Mouse (Mus musculus) liver, embryonic 16.5 days (tissue): ENCODE data around the gene Babam2. TPM values are rescaled to one million over a fixed set of nuclear protein-coding genes. Genes with fewer than 3 reads are reported as not detected.

ENCODE experiments used
- ATAC-seq: fragments of 200-750 bp; cut with Nextera tagmentation; 2 replicates; pipeline ENCODE4 v1.8.0; 2017; ENCODE audit warnings: low read depth, mild to moderate bottlenecking, moderate number of reproducible peaks, moderate library complexity
- H3K27ac ChIP-seq: fragments of 300-500 bp; sonication (generic); 2 replicates; pipeline ENCODE4 v1.5.1; 2014; ENCODE audit warnings: mild to moderate bottlenecking, low read length
- H3K27me3 ChIP-seq: fragments of 300-500 bp; sonication (generic); 2 replicates; pipeline ENCODE4 v1.6.1; 2014; ENCODE audit warnings: low read depth, low read length, mixed read lengths; ENCODE audit not compliant: control insufficient read depth, insufficient read depth
- H3K36me3 ChIP-seq: fragments of 300-500 bp; sonication (generic); 2 replicates; pipeline ENCODE4 v1.6.1; 2014; ENCODE audit warnings: mild to moderate bottlenecking; ENCODE audit not compliant: control insufficient read depth, insufficient read depth
- H3K4me1 ChIP-seq: fragments of 300-500 bp; sonication (generic); 2 replicates; pipeline ENCODE4 v1.6.1; 2014; ENCODE audit warnings: low read depth, low read length, mixed read lengths; ENCODE audit not compliant: control insufficient read depth
- H3K4me2 ChIP-seq: fragments of 300-500 bp; sonication (generic); 2 replicates; pipeline ENCODE4 v1.6.1; 2014; ENCODE audit warnings: low read depth, low read length, mixed read lengths
- H3K4me3 ChIP-seq: fragments of 300-500 bp; sonication (generic); 2 replicates; pipeline ENCODE4 v1.5.1; 2014; ENCODE audit warnings: low read depth, mild to moderate bottlenecking, low read length
- H3K9ac ChIP-seq: fragments of 300-500 bp; sonication (generic); 2 replicates; pipeline ENCODE4 v1.6.1; 2014; ENCODE audit warnings: low read depth, low read length
- H3K9me3 ChIP-seq: fragments of 300-500 bp; sonication (generic); replicated peaks from 2 replicates; pipeline ENCODE4 v1.6.1; 2016; ENCODE audit warnings: low read length; ENCODE audit not compliant: control insufficient read depth
- WGBS: fragments of 180-500 bp; shearing (Covaris S2); extraction: QIAGEN DNeasy Blood & Tissue Kit; methylation state at CpG from one replicate; pipeline ENCODE4 v1.1.7; 2014; ENCODE audit not compliant: insufficient replicate concordance; 5-methylcytosine and 5-hydroxymethylcytosine counted together
- polyA plus RNA-seq: library from polyadenylated mRNA; unstranded; fragments of >200 nt; fragmentation: Nextera tagmentation; extraction: Ambion mirVana; gene quantifications from 2 replicates; pipeline ENCODE4 v1.2.1, GENCODE M21; 2015

Gene Babam2
- polyA plus RNA-seq, 1 experiment from 2014 or later, result 32.4 TPM

- no peak overlapping the region for H3K27ac ChIP-seq
- 47% methylated on average over 2 of the region's 2 CpGs for WGBS
- H3K4me1 ChIP-seq, result no peaks in the 10 kb centered on the region
- H3K9ac ChIP-seq, result no peak overlapping the region
- no peaks in the 10 kb centered on the region for H3K27me3 ChIP-seq
- H3K36me3 ChIP-seq, result no peaks in the 10 kb centered on the region
- no peak overlapping the region for H3K4me2 ChIP-seq
- H3K4me3 ChIP-seq, result no peak overlapping the region
- H3K9me3 ChIP-seq, result no peaks in the 10 kb centered on the region
- no peak for ATAC-seq
Observed at GRCm38 (mm10) chr5:31824126-31824525, 126.6 kb downstream of the Babam2 start.

DNA sequence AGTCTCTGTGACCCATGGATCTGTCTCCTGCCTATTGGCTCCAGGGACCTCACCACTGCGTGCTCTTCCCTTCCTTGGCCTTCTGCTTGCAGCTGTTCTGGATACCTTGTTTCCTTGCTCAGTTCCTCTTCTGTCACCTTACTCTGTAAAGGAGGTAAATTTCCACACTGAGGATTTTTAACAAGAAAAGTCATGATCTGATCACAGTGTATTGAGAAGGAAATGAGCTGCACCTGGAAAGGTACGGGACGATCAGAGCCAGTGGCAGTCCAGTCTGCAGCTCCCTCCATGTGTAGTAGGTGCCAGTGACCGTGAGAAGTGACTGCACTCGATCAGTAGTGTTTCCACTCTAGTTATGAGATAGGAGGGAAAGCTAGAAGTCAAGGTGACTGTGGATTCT lies 129.8 kb downstream of the Babam2 start:
- H3K36me3 ChIP-seq, result no peaks in the 10 kb centered on the region
- H3K9me3 ChIP-seq, result no peaks in the 10 kb centered on the region
- H3K4me2 ChIP-seq, result no peak overlapping the region
- H3K27ac ChIP-seq, result no peak overlapping the region
- ATAC-seq, result no peak
- H3K4me3 ChIP-seq, result no peak overlapping the region
- 76% methylated on average over 5 of the region's 5 CpGs for WGBS
- H3K27me3 ChIP-seq, result no peaks in the 10 kb centered on the region
- H3K4me1 ChIP-seq, result no peaks in the 10 kb centered on the region
- H3K9ac ChIP-seq, result no peak overlapping the region

DNA sequence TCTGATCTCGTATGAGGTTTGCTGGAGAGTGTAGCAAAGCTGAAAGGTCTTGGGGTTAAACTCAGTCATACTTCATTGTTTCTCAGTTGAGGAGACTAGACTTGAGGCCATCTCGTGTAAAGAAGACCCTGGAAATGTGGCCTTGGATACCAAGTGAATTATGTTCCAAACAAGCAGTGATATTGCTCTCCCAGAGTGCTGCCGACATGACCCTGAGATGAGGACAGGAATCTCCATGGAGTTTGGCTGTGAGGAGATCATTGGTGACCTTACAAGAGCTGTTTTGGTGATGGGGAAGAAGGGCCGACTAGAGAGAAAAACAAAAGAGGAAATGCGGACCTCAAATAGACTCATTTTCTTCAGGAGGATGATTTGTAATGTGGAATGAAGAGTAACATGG lies 130.4 kb downstream of the Babam2 start:
- Histone ChIP-seq H3K27me3 (no peaks in the 10 kb centered on the region), H3K9me3 (no peaks in the 10 kb centered on the region), H3K4me3 (no peak overlapping the region), H3K36me3 (no peaks in the 10 kb centered on the region), H3K4me1 (no peaks in the 10 kb centered on the region), H3K9ac (no peak overlapping the region), H3K4me2 (no peak overlapping the region), H3K27ac (no peak overlapping the region)
- 64% methylated on average over 5 of the region's 5 CpGs for WGBS
- no peak for ATAC-seq

DNA sequence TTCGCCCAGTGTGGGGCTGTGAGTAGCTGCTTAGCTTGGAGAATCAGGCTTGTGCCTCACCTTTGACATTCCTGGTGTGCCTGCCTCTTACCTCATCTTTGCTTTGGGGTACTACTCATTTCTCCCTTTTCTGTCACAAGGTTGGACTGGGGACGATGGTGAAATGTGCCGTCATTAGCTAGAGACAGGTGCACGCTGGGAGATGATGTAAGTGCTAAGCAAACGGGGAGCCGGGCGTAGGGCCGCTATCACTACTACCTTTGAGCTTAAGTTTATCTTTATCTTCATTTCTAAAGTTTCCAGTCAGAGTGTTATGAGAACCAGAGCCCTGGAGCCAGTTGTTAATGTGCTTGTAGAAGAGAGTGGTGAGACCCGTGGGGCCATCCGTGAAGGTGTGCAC lies 131.3 kb downstream of the Babam2 start:
- H3K36me3 ChIP-seq, result no peaks in the 10 kb centered on the region
- H3K27me3 ChIP-seq, result no peaks in the 10 kb centered on the region
- 70% methylated on average over 10 of the region's 10 CpGs for WGBS
- no peak overlapping the region for H3K4me2 ChIP-seq
- H3K27ac ChIP-seq, result no peak overlapping the region
- H3K4me3 ChIP-seq, result no peak overlapping the region
- no peaks in the 10 kb centered on the region for H3K4me1 ChIP-seq
- H3K9me3 ChIP-seq, result no peaks in the 10 kb centered on the region
- H3K9ac ChIP-seq, result no peak overlapping the region
- no peak for ATAC-seq

DNA sequence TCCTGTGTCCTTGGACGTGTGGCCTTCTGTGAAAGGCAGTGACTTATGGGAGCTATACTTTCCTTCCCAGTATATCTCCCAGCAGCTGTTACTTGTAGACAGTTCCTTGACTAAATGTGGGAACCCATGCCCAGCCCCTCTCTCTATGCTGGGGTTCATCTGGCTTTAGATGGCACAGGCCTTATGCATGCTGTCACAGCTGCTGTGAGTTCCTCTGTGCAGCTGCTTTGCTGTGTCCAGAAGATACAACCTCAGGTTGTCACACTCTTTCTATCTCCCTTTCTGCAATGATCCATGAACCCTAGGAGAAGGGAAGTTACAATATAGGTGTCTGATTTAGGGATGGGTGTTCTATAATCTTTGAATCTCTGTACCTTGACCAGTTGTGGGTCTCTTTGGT lies 132.1 kb downstream of the Babam2 start:
- no peaks in the 10 kb centered on the region for H3K9me3 ChIP-seq
- H3K4me2 ChIP-seq, result no peak overlapping the region
- 39% methylated on average over 1 of the region's 1 CpGs for WGBS
- no peaks in the 10 kb centered on the region for H3K4me1 ChIP-seq
- H3K27ac ChIP-seq, result no peak overlapping the region
- no peaks in the 10 kb centered on the region for H3K36me3 ChIP-seq
- no peaks in the 10 kb centered on the region for H3K27me3 ChIP-seq
- no peak overlapping the region for H3K9ac ChIP-seq
- ATAC-seq, result no peak
- no peak overlapping the region for H3K4me3 ChIP-seq

GRCm38 (mm10) chr5:31831587-31831986 lies 134.1 kb downstream of the Babam2 start:
- H3K36me3 ChIP-seq, result no peaks in the 10 kb centered on the region
- WGBS, result 15% methylated on average over 1 of the region's 1 CpGs
- H3K4me3 ChIP-seq, result no peak overlapping the region
- no peak for ATAC-seq
- no peak overlapping the region for H3K9ac ChIP-seq
- H3K27me3 ChIP-seq, result no peaks in the 10 kb centered on the region
- no peak overlapping the region for H3K27ac ChIP-seq
- H3K4me1 ChIP-seq, result no peaks in the 10 kb centered on the region
- H3K4me2 ChIP-seq, result no peak overlapping the region
- H3K9me3 ChIP-seq, result no peaks in the 10 kb centered on the region

GRCm38 (mm10) chr5:31835691-31836090 lies 138.2 kb downstream of the Babam2 start:
- no peak for ATAC-seq
- Histone ChIP-seq H3K4me2 (no peak overlapping the region), H3K4me1 (no peaks in the 10 kb centered on the region), H3K27ac (no peak overlapping the region), H3K27me3 (no peaks in the 10 kb centered on the region), H3K36me3 (no peaks in the 10 kb centered on the region), H3K4me3 (no peak overlapping the region), H3K9me3 (no peaks in the 10 kb centered on the region), H3K9ac (no peak overlapping the region)
- WGBS, result 68% methylated on average over 2 of the region's 2 CpGs

- Histone ChIP-seq H3K27me3 (no peaks in the 10 kb centered on the region), H3K9me3 (no peaks in the 10 kb centered on the region), H3K4me3 (no peak overlapping the region), H3K9ac (no peak overlapping the region), H3K4me2 (no peak overlapping the region), H3K27ac (no peak overlapping the region), H3K4me1 (no peaks in the 10 kb centered on the region), H3K36me3 (no peaks in the 10 kb centered on the region)
- ATAC-seq, result no peak
Observed at GRCm38 (mm10) chr5:31839973-31840372, 142.5 kb downstream of the Babam2 start.

- ATAC-seq, result no peak
- Histone ChIP-seq H3K4me1 (no peaks in the 10 kb centered on the region), H3K36me3 (no peaks in the 10 kb centered on the region), H3K4me2 (no peak overlapping the region), H3K9ac (no peak overlapping the region), H3K9me3 (no peaks in the 10 kb centered on the region), H3K27ac (no peak overlapping the region), H3K27me3 (no peaks in the 10 kb centered on the region), H3K4me3 (no peak overlapping the region)
- 57% methylated on average over 1 of the region's 1 CpGs for WGBS
Observed at GRCm38 (mm10) chr5:31840406-31840805, 142.9 kb downstream of the Babam2 start.

- ATAC-seq, result no peak
- Histone ChIP-seq H3K4me2 (no peak overlapping the region), H3K4me3 (no peak overlapping the region), H3K27ac (no peak overlapping the region), H3K9me3 (no peaks in the 10 kb centered on the region), H3K9ac (no peak overlapping the region), H3K36me3 (no peaks in the 10 kb centered on the region), H3K27me3 (no peaks in the 10 kb centered on the region), H3K4me1 (no peaks in the 10 kb centered on the region)
- 69% methylated on average over 3 of the region's 3 CpGs for WGBS
Observed at GRCm38 (mm10) chr5:31844856-31845255, 147.4 kb downstream of the Babam2 start.
